Mouse (Mus musculus): ENCODE data around the gene Pip4p1.

DNA sequence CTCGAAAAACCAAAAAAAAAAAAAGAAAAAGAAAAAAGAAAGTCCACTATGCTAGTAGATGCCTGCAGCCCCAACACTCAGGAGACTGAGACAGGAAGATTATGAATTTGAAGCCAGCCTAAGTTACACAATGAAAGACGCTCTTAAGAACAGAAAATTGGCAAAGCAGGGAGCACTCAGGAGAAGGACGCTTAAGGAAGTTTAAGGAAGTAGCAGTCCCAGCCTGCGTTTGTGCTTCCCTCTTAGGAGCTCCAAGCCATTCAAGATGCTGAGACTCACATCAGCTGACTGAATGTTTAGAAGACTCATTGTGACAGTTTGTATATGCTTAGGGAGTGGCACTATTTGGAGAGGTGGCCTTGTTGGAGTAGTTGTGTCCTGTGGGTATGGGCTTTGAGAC, 22.5 kb downstream of the Pip4p1 start:
- no peak for TF ChIP-seq NRF1 (IDR thresholded peaks at IDR 0.05; ENCODE audit: low read depth, low read length)
- no peak for TF ChIP-seq POLR2A (IDR thresholded peaks at IDR 0.05; ENCODE audit: low read depth, low read length)
- TF ChIP-seq TCF12 (IDR thresholded peaks at IDR 0.05; ENCODE audit: low read depth, low read length) = no peak
- no peak for TF ChIP-seq CHD1 (IDR thresholded peaks at IDR 0.05; ENCODE audit: low read depth, low read length)
- TF ChIP-seq MAFK (IDR thresholded peaks at IDR 0.05; ENCODE audit: insufficient replicate concordance, low read length) = no peak
- no peak for TF ChIP-seq ELF1 (IDR thresholded peaks at IDR 0.05; ENCODE audit: low read depth, low read length)
- TF ChIP-seq POLR2AphosphoS2 (IDR thresholded peaks at IDR 0.05; ENCODE audit: low read depth, low read length) = no peak
- TF ChIP-seq CTCF (conservative IDR thresholded peaks at IDR 0.05 in 1 of 2, IDR thresholded peaks at IDR 0.05 in 1 of 2; ENCODE audit: low read depth in 2 of 2, low read length in 2 of 2) = no peak
- TF ChIP-seq NELFE (IDR thresholded peaks at IDR 0.05; ENCODE audit: low read depth, low read length) = no peak
- TF ChIP-seq USF1 (IDR thresholded peaks at IDR 0.05; ENCODE audit: low read depth, low read length) = no peak
- no peak for TF ChIP-seq HCFC1 (IDR thresholded peaks at IDR 0.05; ENCODE audit: low read depth, low read length)
- no peak for TF ChIP-seq JUND (conservative IDR thresholded peaks at IDR 0.05; ENCODE audit: low read depth, low read length)

Measured in CH12.LX (cell line).